Mouse (Mus musculus) heart, embryonic 15.5 days (tissue): ENCODE measurements around the gene Cmklr1. TPM values are rescaled to one million over a fixed set of nuclear protein-coding genes. Genes with fewer than 3 reads are reported as not detected.

Experiments used
- ATAC-seq: fragments of 200-750 bp; cut with Nextera tagmentation; replicated peaks from 2 replicates; pipeline ENCODE4 v1.8.0; 2017; ENCODE audit warnings: low read depth, moderate TSS enrichment; ENCODE audit not compliant: insufficient number of reproducible peaks, insufficient read depth, low FRiP score
- H3K27ac ChIP-seq: fragments of 300-500 bp; sonication (generic); 2 replicates; pipeline ENCODE4 v1.5.1; 2015; ENCODE audit warnings: mild to moderate bottlenecking, inconsistent platforms
- H3K27me3 ChIP-seq: fragments of 300-500 bp; sonication (generic); 2 replicates; pipeline ENCODE4 v1.6.1; 2015; ENCODE audit warnings: inconsistent platforms
- H3K36me3 ChIP-seq: fragments of 300-500 bp; sonication (generic); 2 replicates; pipeline ENCODE4 v1.6.1; 2015; ENCODE audit warnings: mild to moderate bottlenecking, inconsistent platforms
- H3K4me1 ChIP-seq: fragments of 300-500 bp; sonication (generic); replicated peaks from 2 replicates; pipeline ENCODE4 v1.6.1; 2015; ENCODE audit warnings: inconsistent platforms
- H3K4me2 ChIP-seq: fragments of 300-500 bp; sonication (generic); 2 replicates; pipeline ENCODE4 v1.6.1; 2015; ENCODE audit warnings: inconsistent platforms, mild to moderate bottlenecking, moderate library complexity
- H3K4me3 ChIP-seq: fragments of 300-500 bp; sonication (generic); 2 replicates; pipeline ENCODE4 v1.5.1; 2015; ENCODE audit warnings: mild to moderate bottlenecking, inconsistent platforms
- H3K9ac ChIP-seq: fragments of 300-500 bp; sonication (generic); 2 replicates; pipeline ENCODE4 v1.6.1; 2015; ENCODE audit warnings: mild to moderate bottlenecking, inconsistent platforms
- H3K9me3 ChIP-seq: fragments of 300-500 bp; sonication (generic); replicated peaks from 2 replicates; pipeline ENCODE4 v1.6.1; 2016; ENCODE audit warnings: inconsistent platforms
- WGBS: fragments of 180-500 bp; shearing (Covaris S2); methylation state at CpG from one replicate; pipeline ENCODE4 v1.1.7; 2015; ENCODE audit warnings: mixed read lengths; 5-methylcytosine and 5-hydroxymethylcytosine counted together
- polyA plus RNA-seq: library from polyadenylated mRNA; unstranded; fragments of >200 nt; fragmentation: Nextera tagmentation; extraction: Ambion mirVana; gene quantifications from 2 replicates; pipeline ENCODE4 v1.2.1, GENCODE M21; 2015

Cmklr1 gene
- polyA plus RNA-seq, 1 experiment from 2014 or later, result 4.4 TPM

GRCm38 (mm10) chr5:113654206-113654605 is 4.0 kb upstream of the Cmklr1 start:
- H3K27me3 ChIP-seq, result peaks cover 18% of the 10 kb centered on the region

GRCm38 (mm10) chr5:113652215-113652614 is 2.0 kb upstream of the Cmklr1 start:
- Histone ChIP-seq H3K27me3 (peaks cover 18% of the 10 kb centered on the region), H3K36me3 (no peaks in the 10 kb centered on the region), H3K9me3 (no peaks in the 10 kb centered on the region), H3K9ac (no peak overlapping the region), H3K4me1 (peaks cover 15% of the 10 kb centered on the region), H3K27ac (no peak overlapping the region), H3K4me2 (no peak overlapping the region), H3K4me3 (no peak overlapping the region)
- WGBS, result 16% methylated on average over 5 of the region's 5 CpGs
- ATAC-seq, result peak; percentile 32; the same call in 1 of the 2 replicates

More at GRCm38 (mm10) chr5:113654206-113654605, 4.0 kb upstream of the Cmklr1 start:
- no peak overlapping the region for H3K4me2 ChIP-seq
- no peak for ATAC-seq
- no peak overlapping the region for H3K9ac ChIP-seq
- WGBS, result 73% methylated on average over 11 of the region's 11 CpGs
- H3K4me1 ChIP-seq, result peaks cover 15% of the 10 kb centered on the region
- no peaks in the 10 kb centered on the region for H3K36me3 ChIP-seq
- no peaks in the 10 kb centered on the region for H3K9me3 ChIP-seq
- no peak overlapping the region for H3K4me3 ChIP-seq
- H3K27ac ChIP-seq, result no peak overlapping the region

GRCm38 (mm10) chr5:113648647-113649211 is 1.5 kb downstream of the Cmklr1 start:
- H3K27me3 ChIP-seq, result peaks cover 31% of the 10 kb centered on the region

GRCm38 (mm10) chr5:113647141-113647540 is 3.1 kb downstream of the Cmklr1 start:
- H3K27me3 ChIP-seq, result peaks cover 37% of the 10 kb centered on the region
- no peak overlapping the region for H3K4me2 ChIP-seq
- no peak overlapping the region for H3K4me3 ChIP-seq
- WGBS, result 88% methylated on average over 8 of the region's 8 CpGs
- H3K4me1 ChIP-seq, result peaks cover 25% of the 10 kb centered on the region
- H3K9ac ChIP-seq, result no peak overlapping the region
- H3K9me3 ChIP-seq, result no peaks in the 10 kb centered on the region
- no peak for ATAC-seq
- H3K27ac ChIP-seq, result no peak overlapping the region
- H3K36me3 ChIP-seq, result no peaks in the 10 kb centered on the region

More at GRCm38 (mm10) chr5:113648647-113649211, 1.5 kb downstream of the Cmklr1 start:
- no peak overlapping the region for H3K9ac ChIP-seq
- no peak overlapping the region for H3K27ac ChIP-seq
- peak overlapping the region; percentile 44; the same call in 1 of the 2 replicates for H3K4me3 ChIP-seq
- peak overlapping the region; percentile 17; the same call in 1 of the 2 replicates for H3K4me2 ChIP-seq
- WGBS, result 58% methylated on average over 5 of the region's 5 CpGs
- no peaks in the 10 kb centered on the region for H3K36me3 ChIP-seq
- no peak for ATAC-seq
- H3K9me3 ChIP-seq, result no peaks in the 10 kb centered on the region
- peaks cover 15% of the 10 kb centered on the region for H3K4me1 ChIP-seq

GRCm38 (mm10) chr5:113644520-113644919 is 5.7 kb downstream of the Cmklr1 start:
- Histone ChIP-seq H3K9ac (no peak overlapping the region), H3K27ac (no peak overlapping the region), H3K4me3 (no peak overlapping the region), H3K4me2 (no peak overlapping the region), H3K9me3 (no peaks in the 10 kb centered on the region), H3K4me1 (peaks cover 13% of the 10 kb centered on the region), H3K27me3 (peaks cover 26% of the 10 kb centered on the region; the same call in 1 of the 2 replicates), H3K36me3 (no peaks in the 10 kb centered on the region)
- ATAC-seq, result no peak
- WGBS, result 85% methylated on average over 4 of the region's 4 CpGs

GRCm38 (mm10) chr5:113643107-113643848 is 6.9 kb downstream of the Cmklr1 start:
- no peak overlapping the region for H3K4me3 ChIP-seq
- peaks cover 33% of the 10 kb centered on the region for H3K27me3 ChIP-seq
- ATAC-seq, result peak; percentile 75; the same call in 1 of the 2 replicates
- WGBS, result 32% methylated on average over 18 of the region's 18 CpGs
- no peak overlapping the region for H3K9ac ChIP-seq
- no peak overlapping the region for H3K27ac ChIP-seq
- H3K4me2 ChIP-seq, result peak overlapping the region; percentile 38
- peaks cover 15% of the 10 kb centered on the region for H3K4me1 ChIP-seq
- no peaks in the 10 kb centered on the region for H3K36me3 ChIP-seq
- H3K9me3 ChIP-seq, result no peaks in the 10 kb centered on the region

GRCm38 (mm10) chr5:113641066-113641465 is 9.2 kb downstream of the Cmklr1 start:
- H3K9me3 ChIP-seq, result no peaks in the 10 kb centered on the region
- no peak for ATAC-seq
- no peak overlapping the region for H3K4me2 ChIP-seq
- peaks cover 28% of the 10 kb centered on the region for H3K4me1 ChIP-seq
- H3K27me3 ChIP-seq, result peaks cover 33% of the 10 kb centered on the region
- H3K27ac ChIP-seq, result no peak overlapping the region
- H3K9ac ChIP-seq, result no peak overlapping the region
- 69% methylated on average over 6 of the region's 6 CpGs for WGBS
- no peaks in the 10 kb centered on the region for H3K36me3 ChIP-seq
- no peak overlapping the region for H3K4me3 ChIP-seq

GRCm38 (mm10) chr5:113639126-113639525 is 11.1 kb downstream of the Cmklr1 start:
- no peaks in the 10 kb centered on the region for H3K9me3 ChIP-seq
- no peak for ATAC-seq
- H3K4me1 ChIP-seq, result peaks cover 46% of the 10 kb centered on the region
- WGBS, result 56% methylated on average over 5 of the region's 5 CpGs
- H3K4me3 ChIP-seq, result no peak overlapping the region
- no peak overlapping the region for H3K27ac ChIP-seq
- peaks cover 22% of the 10 kb centered on the region for H3K27me3 ChIP-seq
- H3K36me3 ChIP-seq, result no peaks in the 10 kb centered on the region
- no peak overlapping the region for H3K9ac ChIP-seq
- H3K4me2 ChIP-seq, result no peak overlapping the region

- Histone ChIP-seq H3K4me2 (no peak overlapping the region), H3K9me3 (no peaks in the 10 kb centered on the region), H3K4me1 (peaks cover 51% of the 10 kb centered on the region), H3K9ac (no peak overlapping the region), H3K36me3 (no peaks in the 10 kb centered on the region), H3K27me3 (peaks cover 20% of the 10 kb centered on the region), H3K27ac (no peak overlapping the region), H3K4me3 (no peak overlapping the region)
- 57% methylated on average over 12 of the region's 12 CpGs for WGBS
- no peak for ATAC-seq
Observed at GRCm38 (mm10) chr5:113638055-113638454, 12.2 kb downstream of the Cmklr1 start.

- no peak overlapping the region for H3K27ac ChIP-seq
- H3K27me3 ChIP-seq, result peaks cover 19% of the 10 kb centered on the region
- WGBS, result 75% methylated on average over 4 of the region's 4 CpGs
- H3K9ac ChIP-seq, result no peak overlapping the region
- H3K36me3 ChIP-seq, result no peaks in the 10 kb centered on the region
- no peak overlapping the region for H3K4me2 ChIP-seq
- no peak for ATAC-seq
- H3K9me3 ChIP-seq, result no peaks in the 10 kb centered on the region
- H3K4me1 ChIP-seq, result peaks cover 51% of the 10 kb centered on the region
- H3K4me3 ChIP-seq, result no peak overlapping the region
Observed at GRCm38 (mm10) chr5:113637631-113638030, 12.6 kb downstream of the Cmklr1 start.

GRCm38 (mm10) chr5:113635861-113636565 is 14.2 kb downstream of the Cmklr1 start:
- peaks cover 48% of the 10 kb centered on the region for H3K4me1 ChIP-seq
- H3K4me2 ChIP-seq, result no peak overlapping the region
- H3K27ac ChIP-seq, result no peak overlapping the region
- H3K4me3 ChIP-seq, result no peak overlapping the region
- H3K9me3 ChIP-seq, result no peaks in the 10 kb centered on the region
- peaks cover 24% of the 10 kb centered on the region for H3K27me3 ChIP-seq
- no peak for ATAC-seq
- H3K9ac ChIP-seq, result no peak overlapping the region
- WGBS, result 60% methylated on average over 15 of the region's 15 CpGs
- H3K36me3 ChIP-seq, result no peaks in the 10 kb centered on the region
